Mouse (Mus musculus) small intestine, adult 2 months (tissue): ENCODE measurements around the gene Susd5. TPM values are rescaled to one million over a fixed set of nuclear protein-coding genes. Genes with fewer than 3 reads are reported as not detected.

Experiments used
- H3K27ac ChIP-seq: fragments of 200-500 bp; 2 replicates; pipeline ENCODE4 v1.5.1; 2012; ENCODE audit warnings: low read depth, low read length, control low read depth, inconsistent platforms; ENCODE audit not compliant: insufficient read depth
- H3K27me3 ChIP-seq: fragments of 200-500 bp; 2 replicates; pipeline ENCODE4 v1.6.1; 2012; ENCODE audit warnings: mild to moderate bottlenecking, moderate library complexity, low read length, inconsistent platforms; ENCODE audit not compliant: control insufficient read depth, insufficient read depth
- H3K36me3 ChIP-seq: fragments of 200-500 bp; 2 replicates; pipeline ENCODE4 v1.6.1; 2012; ENCODE audit warnings: mild to moderate bottlenecking, low read length, control low read depth, inconsistent platforms; ENCODE audit not compliant: control insufficient read depth, insufficient read depth
- H3K4me1 ChIP-seq: fragments of 200-500 bp; 2 replicates; pipeline ENCODE4 v1.6.1; 2012; ENCODE audit warnings: low read length, inconsistent platforms, mixed read lengths; ENCODE audit not compliant: control insufficient read depth, insufficient read depth, insufficient read length
- H3K4me3 ChIP-seq: fragments of 200-500 bp; 2 replicates; pipeline ENCODE4 v1.5.1; 2012; ENCODE audit warnings: low read depth, mild to moderate bottlenecking, control low read depth, inconsistent platforms, low read length, moderate library complexity
- CTCF ChIP-seq: fragments of 200-500 bp; IDR thresholded peaks from 2 replicates; pipeline ENCODE4 v1.5.1; 2012; ENCODE audit warnings: low read depth, mild to moderate bottlenecking, control low read depth, inconsistent platforms, low read length, moderate library complexity, mixed read lengths; ENCODE audit not compliant: insufficient replicate concordance, insufficient read length; ENCODE audit errors: extremely low read depth
- POLR2A ChIP-seq: fragments of 200-500 bp; IDR thresholded peaks from 2 replicates; pipeline ENCODE4 v1.6.1; 2012; ENCODE audit warnings: low read depth, mild to moderate bottlenecking, control low read depth, inconsistent platforms, low read length, moderate library complexity
- WGBS: fragments of 180-500 bp; shearing (Covaris S2); methylation state at CpG from one replicate; pipeline ENCODE4 v1.1.7; 2018; 5-methylcytosine and 5-hydroxymethylcytosine counted together
- polyA plus RNA-seq: library from polyadenylated mRNA; depleted of rRNA; stranded (reverse); fragments of >200 nt; gene quantifications from 2 replicates; pipeline ENCODE4 v1.2.3, GENCODE M21; 2012

Gene Susd5
- polyA plus RNA-seq, 1 experiment = 0.06 TPM

- Histone ChIP-seq H3K27ac (no peak overlapping the region), H3K36me3 (no peaks in the 10 kb centered on the region), H3K4me3 (no peak overlapping the region), H3K27me3 (no peaks in the 10 kb centered on the region), H3K4me1 (no peaks in the 10 kb centered on the region)
- WGBS = 72% methylated on average over 7 of the region's 7 CpGs
- TF ChIP-seq CTCF (no peak), POLR2A (no peak)
These were observed 37.8 kb upstream of the Susd5 start for GRCm38 (mm10) chr9:114019012-114019762.

- H3K27me3 ChIP-seq = 0 out of 2 replicates have a peak, but pooled peaks cover 9% of the 10 kb centered on the region
- H3K36me3 ChIP-seq = no peaks in the 10 kb centered on the region
- H3K4me3 ChIP-seq = no peak overlapping the region
- H3K4me1 ChIP-seq = no peaks in the 10 kb centered on the region
- 47% methylated on average over 4 of the region's 4 CpGs for WGBS
- TF ChIP-seq POLR2A (no peak), CTCF (no peak)
- H3K27ac ChIP-seq = no peak overlapping the region
These were observed 34.8 kb upstream of the Susd5 start for GRCm38 (mm10) chr9:114022141-114022540.

- 0 out of 2 replicates have a peak, but pooled peaks cover 9% of the 10 kb centered on the region for H3K27me3 ChIP-seq
- no peaks in the 10 kb centered on the region for H3K36me3 ChIP-seq
- H3K4me1 ChIP-seq = no peaks in the 10 kb centered on the region
- TF ChIP-seq CTCF = no peak
- WGBS = 48% methylated on average over 9 of the region's 9 CpGs
- H3K27ac ChIP-seq = no peak overlapping the region
- H3K4me3 ChIP-seq = no peak overlapping the region
These were observed 31.8 kb upstream of the Susd5 start for GRCm38 (mm10) chr9:114025182-114025581.

GRCm38 (mm10) chr9:114025846-114026245, 31.1 kb upstream of the Susd5 start:
- H3K27me3 ChIP-seq = 0 out of 2 replicates have a peak, but pooled peaks cover 9% of the 10 kb centered on the region
- TF ChIP-seq POLR2A (no peak), CTCF (no peak)
- no peak overlapping the region for H3K27ac ChIP-seq
- H3K36me3 ChIP-seq = no peaks in the 10 kb centered on the region
- H3K4me3 ChIP-seq = no peak overlapping the region
- WGBS = 20% methylated on average over 8 of the region's 8 CpGs
- H3K4me1 ChIP-seq = no peaks in the 10 kb centered on the region

- Histone ChIP-seq H3K27me3 (0 out of 2 replicates have a peak, but pooled peaks cover 9% of the 10 kb centered on the region), H3K36me3 (no peaks in the 10 kb centered on the region), H3K4me3 (peak overlapping the region; percentile 56), H3K4me1 (no peaks in the 10 kb centered on the region), H3K27ac (no peak overlapping the region)
- WGBS = under 1% methylated on average over 52 of the region's 52 CpGs
- TF ChIP-seq POLR2A (no peak), CTCF (no peak)
These were observed 30.5 kb upstream of the Susd5 start for GRCm38 (mm10) chr9:114026261-114026934.

GRCm38 (mm10) chr9:114040945-114041344, 16.0 kb upstream of the Susd5 start:
- Histone ChIP-seq H3K4me1 (no peaks in the 10 kb centered on the region), H3K27me3 (peaks cover 7% of the 10 kb centered on the region), H3K27ac (no peak overlapping the region), H3K36me3 (no peaks in the 10 kb centered on the region), H3K4me3 (no peak overlapping the region)
- 76% methylated on average over 4 of the region's 4 CpGs for WGBS
- no peak for TF ChIP-seq POLR2A
- TF ChIP-seq CTCF = no peak

- 27% methylated on average over 6 of the region's 6 CpGs for WGBS
- peaks cover 7% of the 10 kb centered on the region for H3K27me3 ChIP-seq
- TF ChIP-seq CTCF = no peak
- TF ChIP-seq POLR2A = no peak
- no peak overlapping the region for H3K27ac ChIP-seq
- no peak overlapping the region for H3K4me3 ChIP-seq
- H3K36me3 ChIP-seq = no peaks in the 10 kb centered on the region
- no peaks in the 10 kb centered on the region for H3K4me1 ChIP-seq
These were observed 14.4 kb upstream of the Susd5 start for GRCm38 (mm10) chr9:114042490-114042889.
